Mouse (Mus musculus): Measurements from ENCODE around the gene Ccdc54.

GRCm38 (mm10) chr16:50596679-50597078 lies 5.7 kb upstream of the Ccdc54 start:
- TF ChIP-seq CTCF (IDR thresholded peaks at IDR 0.05; ENCODE audit: borderline replicate concordance, control insufficient read depth, extremely low read depth, insufficient read depth, low read length, poor library complexity), result no peak
- no peak for TF ChIP-seq POLR2A (IDR thresholded peaks at IDR 0.05; ENCODE audit: control insufficient read depth, extremely low read depth, insufficient read depth, low read length, poor library complexity)

Data from thymus, adult 2 months (tissue).